Mouse (Mus musculus): ENCODE results near the gene Lrrc55. TPM values are rescaled to one million over a fixed set of nuclear protein-coding genes. Genes with fewer than 3 reads are reported as not detected.

Gene Lrrc55
- polyA plus RNA-seq, 1 experiment from 2014 or later = 1.0 TPM

- Histone ChIP-seq H3K9ac (no peak overlapping the region), H3K27me3 (no peaks in the 10 kb centered on the region), H3K4me1 (peaks cover 12% of the 10 kb centered on the region; the same call in 1 of the 2 replicates), H3K36me3 (no peaks in the 10 kb centered on the region), H3K4me2 (replicated peaks) (no peak overlapping the region), H3K9me3 (replicated peaks) (no peaks in the 10 kb centered on the region), H3K27ac (replicated peaks) (no peak overlapping the region), H3K4me3 (replicated peaks) (no peak overlapping the region)
- WGBS = 42% methylated on average over 1 of the region's 1 CpGs
- 0 out of 2 replicates have a peak, but pooled peaks have one; percentile 32 for ATAC-seq (ENCODE audit: insufficient number of reproducible peaks, low FRiP score, low TSS enrichment, low read depth)
These were observed 29.4 kb downstream of the Lrrc55 start for GRCm38 (mm10) chr2:85167624-85168023.

DNA sequence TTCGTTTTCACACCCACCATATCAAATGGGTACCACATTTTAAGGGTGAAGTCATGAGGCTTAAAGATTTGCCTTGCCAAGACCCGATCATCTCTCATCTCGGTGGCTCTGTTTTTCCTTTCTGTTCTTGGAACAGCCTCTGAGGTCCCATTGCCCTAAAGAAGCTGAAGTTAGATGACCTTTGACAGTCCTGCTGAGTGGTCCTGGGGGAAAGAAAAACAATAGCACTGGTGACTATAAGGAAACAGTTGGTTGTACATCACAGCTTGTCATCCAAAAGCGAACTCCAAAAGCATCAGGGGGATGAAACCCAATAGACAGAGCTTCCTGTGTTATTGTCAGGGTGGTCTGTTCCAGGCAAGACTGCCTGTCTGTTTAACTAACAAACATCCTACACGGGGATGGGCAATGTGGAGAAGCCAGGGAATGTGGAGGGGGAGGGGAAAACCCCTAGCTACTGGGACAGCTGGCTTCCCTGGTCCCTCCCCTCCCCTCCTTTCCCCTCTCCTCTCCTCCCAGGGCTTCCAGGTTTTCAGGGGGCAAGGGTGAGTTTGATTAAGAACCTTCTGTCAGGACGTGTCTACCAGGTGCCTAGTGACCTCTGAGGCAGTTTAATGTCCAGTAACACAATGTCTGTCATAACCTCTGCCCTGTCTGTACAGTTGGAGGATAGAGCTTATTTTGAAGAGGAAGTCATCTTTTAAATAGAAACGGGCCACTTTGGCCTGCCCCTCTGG is 33.5 kb downstream of the Lrrc55 start:
- H3K27me3 ChIP-seq = no peaks in the 10 kb centered on the region
- no peaks in the 10 kb centered on the region for H3K9me3 ChIP-seq (replicated peaks)
- no peak overlapping the region for H3K4me3 ChIP-seq (replicated peaks)
- 25% methylated on average over 7 of the region's 7 CpGs for WGBS
- H3K4me1 ChIP-seq = peaks cover 4% of the 10 kb centered on the region; the same call in 1 of the 2 replicates
- no peak overlapping the region for H3K4me2 ChIP-seq (replicated peaks)
- no peaks in the 10 kb centered on the region for H3K36me3 ChIP-seq
- no peak overlapping the region for H3K27ac ChIP-seq (replicated peaks)
- no peak overlapping the region for H3K9ac ChIP-seq
- 0 out of 2 replicates have a peak, but pooled peaks have one; percentile 29 for ATAC-seq (ENCODE audit: insufficient number of reproducible peaks, low FRiP score, low TSS enrichment, low read depth)

DNA sequence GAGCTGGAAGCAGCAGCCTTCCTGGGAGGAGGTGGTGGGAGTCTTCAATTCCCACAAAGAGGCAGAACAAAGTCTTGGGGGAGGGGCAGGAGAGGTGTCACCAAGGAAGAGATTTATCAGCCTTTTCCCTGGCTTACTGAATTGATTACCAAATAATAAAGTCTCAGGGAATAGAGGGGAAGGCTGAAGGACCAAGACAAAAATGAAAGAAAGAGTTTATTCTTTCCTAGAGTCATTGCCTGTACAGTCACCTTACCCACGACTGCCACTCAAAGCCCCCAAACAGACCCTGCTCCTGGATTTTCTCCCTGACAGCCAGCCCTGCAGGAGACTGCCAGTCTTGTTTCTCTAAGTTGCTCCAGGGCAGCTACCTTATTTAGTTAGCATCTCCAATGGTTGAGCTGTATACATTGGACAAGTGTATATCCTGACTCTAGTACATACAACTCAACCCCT is 35.3 kb downstream of the Lrrc55 start:
- H3K36me3 ChIP-seq = no peaks in the 10 kb centered on the region
- H3K4me3 ChIP-seq (replicated peaks) = no peak overlapping the region
- H3K9me3 ChIP-seq (replicated peaks) = no peaks in the 10 kb centered on the region
- no peaks in the 10 kb centered on the region for H3K27me3 ChIP-seq
- no peak overlapping the region for H3K9ac ChIP-seq
- H3K4me1 ChIP-seq = peaks cover 4% of the 10 kb centered on the region; the same call in 1 of the 2 replicates
- H3K27ac ChIP-seq (replicated peaks) = no peak overlapping the region; the same call in 1 of the 2 replicates
- WGBS = 6% methylated on average over 1 of the region's 1 CpGs
- ATAC-seq (ENCODE audit: insufficient number of reproducible peaks, low FRiP score, low TSS enrichment, low read depth) = no peak
- H3K4me2 ChIP-seq (replicated peaks) = no peak overlapping the region

GRCm38 (mm10) chr2:85160901-85161637 is 35.9 kb downstream of the Lrrc55 start:
- no peak overlapping the region for H3K4me3 ChIP-seq (replicated peaks)
- no peaks in the 10 kb centered on the region for H3K9me3 ChIP-seq (replicated peaks)
- peaks cover 4% of the 10 kb centered on the region; the same call in 1 of the 2 replicates for H3K4me1 ChIP-seq
- H3K27ac ChIP-seq (replicated peaks) = no peak overlapping the region
- H3K4me2 ChIP-seq (replicated peaks) = no peak overlapping the region
- ATAC-seq (ENCODE audit: insufficient number of reproducible peaks, low FRiP score, low TSS enrichment, low read depth) = no peak
- 61% methylated on average over 4 of the region's 4 CpGs for WGBS
- no peaks in the 10 kb centered on the region for H3K27me3 ChIP-seq
- H3K9ac ChIP-seq = no peak overlapping the region
- H3K36me3 ChIP-seq = no peaks in the 10 kb centered on the region

GRCm38 (mm10) chr2:85157382-85157781 is 39.6 kb downstream of the Lrrc55 start:
- no peaks in the 10 kb centered on the region for H3K4me1 ChIP-seq
- no peak for ATAC-seq (ENCODE audit: insufficient number of reproducible peaks, low FRiP score, low TSS enrichment, low read depth)
- H3K27ac ChIP-seq (replicated peaks) = no peak overlapping the region
- H3K4me3 ChIP-seq (replicated peaks) = no peak overlapping the region
- no peak overlapping the region for H3K4me2 ChIP-seq (replicated peaks)
- H3K27me3 ChIP-seq = no peaks in the 10 kb centered on the region
- 86% methylated on average over 3 of the region's 3 CpGs for WGBS
- no peaks in the 10 kb centered on the region for H3K9me3 ChIP-seq (replicated peaks)
- no peak overlapping the region for H3K9ac ChIP-seq
- H3K36me3 ChIP-seq = no peaks in the 10 kb centered on the region

DNA sequence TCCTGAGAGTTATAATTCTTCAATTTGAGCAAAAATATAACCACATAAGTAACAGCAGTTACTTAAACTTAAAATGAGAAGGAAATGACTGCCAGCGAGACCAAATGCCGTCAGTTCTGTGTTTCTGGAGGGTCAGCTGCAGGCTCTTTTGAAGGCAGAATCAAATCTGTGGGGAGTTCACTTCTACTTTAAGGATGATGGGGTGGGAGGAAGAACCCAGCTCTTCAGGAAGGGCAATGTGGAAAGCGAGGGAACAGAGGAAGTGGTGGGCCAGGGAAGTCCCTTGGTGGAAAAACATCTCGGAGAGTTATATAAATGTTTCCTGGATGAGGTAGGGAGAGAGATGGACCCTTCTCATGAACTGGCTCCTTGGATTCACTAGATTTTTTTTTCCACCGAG is 40.9 kb downstream of the Lrrc55 start:
- no peak overlapping the region for H3K9ac ChIP-seq
- WGBS = 85% methylated on average over 5 of the region's 5 CpGs
- H3K27me3 ChIP-seq = no peaks in the 10 kb centered on the region
- H3K4me3 ChIP-seq (replicated peaks) = no peak overlapping the region
- no peaks in the 10 kb centered on the region for H3K36me3 ChIP-seq
- no peak overlapping the region for H3K27ac ChIP-seq (replicated peaks)
- no peak overlapping the region for H3K4me2 ChIP-seq (replicated peaks)
- no peak for ATAC-seq (ENCODE audit: insufficient number of reproducible peaks, low FRiP score, low TSS enrichment, low read depth)
- no peaks in the 10 kb centered on the region for H3K4me1 ChIP-seq
- no peaks in the 10 kb centered on the region for H3K9me3 ChIP-seq (replicated peaks)

- 84% methylated on average over 9 of the region's 9 CpGs for WGBS
- H3K9me3 ChIP-seq (replicated peaks) = no peaks in the 10 kb centered on the region
- no peak overlapping the region for H3K27ac ChIP-seq (replicated peaks)
- H3K4me2 ChIP-seq (replicated peaks) = no peak overlapping the region
- no peaks in the 10 kb centered on the region for H3K4me1 ChIP-seq
- H3K27me3 ChIP-seq = no peaks in the 10 kb centered on the region
- no peaks in the 10 kb centered on the region for H3K36me3 ChIP-seq
- no peak overlapping the region for H3K9ac ChIP-seq
- no peak overlapping the region for H3K4me3 ChIP-seq (replicated peaks)
- no peak for ATAC-seq (ENCODE audit: insufficient number of reproducible peaks, low FRiP score, low TSS enrichment, low read depth)
These were observed 41.7 kb downstream of the Lrrc55 start for GRCm38 (mm10) chr2:85155334-85155733.

- 77% methylated on average over 2 of the region's 2 CpGs for WGBS
These were observed 45.8 kb downstream of the Lrrc55 start for GRCm38 (mm10) chr2:85151233-85151632.

DNA sequence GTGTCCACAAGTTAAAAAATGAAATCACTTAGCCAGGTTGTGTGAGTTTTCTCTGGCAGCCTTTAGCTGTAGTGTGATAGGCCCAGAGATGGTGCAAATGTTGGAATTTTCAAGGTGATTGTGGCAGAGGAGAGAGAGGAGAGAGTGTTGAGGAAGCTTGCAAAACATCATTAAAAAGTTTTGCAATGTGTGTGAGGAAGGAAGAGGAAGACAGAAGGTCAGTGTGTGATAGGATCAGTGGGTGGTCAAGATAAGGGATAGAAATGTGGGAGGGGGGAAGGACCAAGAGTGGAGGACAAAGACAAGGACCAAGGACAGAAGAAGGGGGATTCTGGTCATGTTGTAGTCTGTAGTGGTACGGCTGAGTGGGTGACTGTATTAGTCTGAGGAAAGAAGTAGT is 46.6 kb downstream of the Lrrc55 start:
- Histone ChIP-seq H3K9ac (no peak overlapping the region), H3K4me2 (replicated peaks) (no peak overlapping the region), H3K36me3 (no peaks in the 10 kb centered on the region), H3K27ac (replicated peaks) (no peak overlapping the region), H3K4me1 (no peaks in the 10 kb centered on the region), H3K9me3 (replicated peaks) (no peaks in the 10 kb centered on the region), H3K4me3 (replicated peaks) (no peak overlapping the region), H3K27me3 (no peaks in the 10 kb centered on the region)
- no peak for ATAC-seq (ENCODE audit: insufficient number of reproducible peaks, low FRiP score, low TSS enrichment, low read depth)
- WGBS = 86% methylated on average over 1 of the region's 1 CpGs

More at GRCm38 (mm10) chr2:85151233-85151632, 45.8 kb downstream of the Lrrc55 start:
- H3K4me2 ChIP-seq (replicated peaks) = no peak overlapping the region
- H3K36me3 ChIP-seq = no peaks in the 10 kb centered on the region
- ATAC-seq (ENCODE audit: insufficient number of reproducible peaks, low FRiP score, low TSS enrichment, low read depth) = no peak
- H3K27ac ChIP-seq (replicated peaks) = no peak overlapping the region
- no peaks in the 10 kb centered on the region for H3K9me3 ChIP-seq (replicated peaks)
- no peak overlapping the region for H3K4me3 ChIP-seq (replicated peaks)
- H3K4me1 ChIP-seq = no peaks in the 10 kb centered on the region
- no peak overlapping the region for H3K9ac ChIP-seq
- H3K27me3 ChIP-seq = no peaks in the 10 kb centered on the region

DNA sequence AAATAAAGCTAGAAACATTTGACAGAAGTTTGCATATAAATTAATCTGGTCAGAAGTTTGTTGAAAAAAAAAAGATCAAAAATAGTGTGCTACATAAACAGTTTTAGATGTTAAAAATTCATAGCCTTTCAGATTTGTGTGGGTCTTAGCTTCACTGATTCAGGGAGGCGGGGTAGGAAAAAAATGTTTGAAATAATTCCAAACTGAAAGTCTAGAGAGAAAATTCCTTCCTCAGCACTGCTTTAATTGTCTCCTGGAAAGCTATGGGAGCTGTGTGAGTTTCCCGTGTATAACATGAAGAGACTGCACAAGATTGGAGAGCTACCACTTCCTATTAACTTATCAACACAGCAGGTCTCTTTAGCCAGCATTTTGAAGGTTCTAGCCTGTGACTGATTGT is 49.5 kb downstream of the Lrrc55 start:
- 70% methylated on average over 2 of the region's 2 CpGs for WGBS
- Histone ChIP-seq H3K4me3 (replicated peaks) (no peak overlapping the region), H3K36me3 (no peaks in the 10 kb centered on the region), H3K9ac (no peak overlapping the region), H3K27me3 (no peaks in the 10 kb centered on the region), H3K9me3 (replicated peaks) (no peaks in the 10 kb centered on the region), H3K4me1 (no peaks in the 10 kb centered on the region), H3K4me2 (replicated peaks) (no peak overlapping the region), H3K27ac (replicated peaks) (no peak overlapping the region)
- ATAC-seq (ENCODE audit: insufficient number of reproducible peaks, low FRiP score, low TSS enrichment, low read depth) = no peak

DNA sequence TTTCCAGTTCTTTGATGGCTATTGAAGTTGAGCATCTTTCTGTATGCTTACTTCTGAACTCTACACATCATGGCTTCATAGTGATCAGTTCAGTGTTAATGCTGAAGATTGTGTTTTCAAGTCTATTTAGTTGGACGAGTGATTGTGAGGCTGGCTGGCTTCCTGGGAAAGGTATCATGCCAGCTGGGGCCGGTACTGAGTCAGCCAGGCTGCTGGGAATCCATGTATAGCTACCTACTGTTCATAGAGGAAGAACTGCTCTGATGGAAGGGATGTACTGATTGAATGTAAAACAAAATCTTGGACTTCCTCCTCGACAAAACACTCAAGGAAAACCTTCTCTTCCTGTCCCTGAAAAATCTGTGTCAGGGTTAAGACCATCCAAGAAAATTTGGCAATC is 51.7 kb downstream of the Lrrc55 start:
- no peak for ATAC-seq (ENCODE audit: insufficient number of reproducible peaks, low FRiP score, low TSS enrichment, low read depth)
- no peak overlapping the region for H3K9ac ChIP-seq
- no peak overlapping the region for H3K27ac ChIP-seq (replicated peaks)
- H3K4me3 ChIP-seq (replicated peaks) = no peak overlapping the region
- no peaks in the 10 kb centered on the region for H3K36me3 ChIP-seq
- H3K4me2 ChIP-seq (replicated peaks) = no peak overlapping the region
- H3K4me1 ChIP-seq = no peaks in the 10 kb centered on the region
- WGBS = 70% methylated on average over 3 of the region's 3 CpGs
- no peaks in the 10 kb centered on the region for H3K9me3 ChIP-seq (replicated peaks)
- no peaks in the 10 kb centered on the region for H3K27me3 ChIP-seq

Data from embryonic facial prominence, embryonic 15.5 days (tissue).